Mouse (Mus musculus) c-Kit-positive CD71-positive TER-119-negative erythroid progenitor cells, embryonic 14.5 days (primary cell): ENCODE data around the gene Heatr5a.
A peak's percentile ranks its signal among the peaks of the same experiment; 100 is the strongest.

Experiments
- DNase-seq: peaks from one replicate; pipeline ENCODE4 v3.0.0-alpha.2; 2013; ENCODE audit warnings: low read depth

Heatr5a gene

DNA sequence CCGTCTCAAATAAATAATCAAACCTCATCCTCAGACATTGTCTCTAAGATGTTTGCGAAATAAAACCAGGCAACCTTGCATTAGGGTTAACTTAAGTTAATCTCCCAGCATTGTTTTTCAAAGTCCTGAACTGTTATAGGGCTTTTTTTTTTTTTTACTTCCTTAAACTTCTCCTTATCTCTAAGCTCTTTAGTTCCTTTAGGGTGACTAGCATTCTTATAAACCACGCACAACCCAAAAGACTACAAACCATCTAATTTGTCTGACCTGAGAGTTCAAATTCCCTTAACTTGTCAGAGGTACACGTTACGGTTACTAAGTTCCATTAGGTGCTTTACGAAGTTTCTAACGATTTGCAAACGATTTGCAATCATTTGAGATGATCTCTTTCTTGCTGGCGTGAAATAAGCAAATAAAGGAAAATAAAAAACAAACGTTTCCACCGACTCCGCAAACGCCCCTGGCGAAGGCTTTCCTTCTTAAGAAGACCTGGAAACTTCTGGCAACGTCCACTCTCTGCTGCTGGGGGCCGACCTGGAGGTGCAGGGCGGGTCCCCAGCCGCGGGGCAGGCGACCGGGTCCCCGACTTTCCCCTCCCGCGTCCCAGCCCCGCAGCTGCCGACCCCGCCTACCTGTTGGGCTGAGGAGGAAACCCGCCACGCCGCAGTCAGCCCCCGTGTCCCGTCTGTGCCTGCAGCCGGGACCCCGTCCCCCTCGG, 610 bp downstream of the Heatr5a start:
- peak; percentile 33 for DNase-seq

- DNase-seq, result peak; percentile 45
Observed at GRCm38 (mm10) chr12:51969876-51970275, 1.2 kb downstream of the Heatr5a start.

GRCm38 (mm10) chr12:51969092-51969491, 2.0 kb downstream of the Heatr5a start:
- no peak for DNase-seq

DNA sequence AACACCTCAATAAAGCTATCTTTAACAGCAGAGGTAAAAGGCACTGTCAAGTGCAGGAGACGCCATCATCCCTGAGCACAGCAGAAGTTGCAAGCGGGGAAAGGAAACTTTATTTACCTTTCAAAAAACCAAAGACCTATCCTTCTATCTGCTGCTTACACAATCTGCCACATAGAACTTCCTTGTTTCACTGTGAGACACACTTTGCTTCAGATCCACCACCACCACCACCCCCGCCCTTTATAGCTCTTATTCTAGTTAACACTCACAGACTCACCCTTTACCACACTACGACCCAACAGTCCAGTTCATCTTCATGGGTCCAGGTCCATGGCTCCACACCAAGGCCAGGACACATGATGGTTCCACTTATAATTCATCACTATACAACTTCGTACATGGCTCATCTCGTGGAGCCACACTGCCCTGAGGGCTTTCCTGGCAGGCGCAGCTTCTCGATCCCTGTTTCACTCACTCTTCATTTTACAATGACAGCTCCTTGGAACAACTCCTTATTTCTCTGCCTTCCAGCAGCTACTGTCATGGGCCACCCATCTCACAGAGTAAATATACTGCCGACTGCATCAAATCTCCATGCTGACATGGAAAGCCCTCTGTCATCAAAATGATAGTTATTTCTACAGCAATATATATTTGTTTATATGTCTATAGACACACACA, 3.1 kb downstream of the Heatr5a start:
- no peak for DNase-seq

GRCm38 (mm10) chr12:51957626-51958025, 13.5 kb downstream of the Heatr5a start:
- no peak for DNase-seq

DNA sequence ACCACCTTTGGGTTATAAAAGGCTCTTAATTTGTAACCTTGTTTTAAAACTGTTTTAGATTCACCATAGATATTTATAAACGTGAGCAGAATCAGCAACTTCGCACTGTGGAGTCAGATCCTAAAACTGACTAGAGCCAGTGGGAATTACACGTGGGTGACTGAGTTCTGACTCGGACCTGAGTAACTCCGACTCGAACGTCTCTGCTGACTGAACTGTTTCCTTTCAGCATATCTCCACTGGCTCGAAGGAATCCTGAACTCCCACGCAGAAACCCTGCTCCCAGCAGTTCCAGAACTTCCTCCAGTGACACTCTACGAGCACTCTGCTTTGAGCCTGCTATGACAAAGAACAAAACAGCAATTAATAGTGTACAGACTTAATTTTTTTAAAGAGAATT, 18.8 kb downstream of the Heatr5a start:
- DNase-seq, result no peak

GRCm38 (mm10) chr12:51947498-51947945, 23.6 kb downstream of the Heatr5a start:
- DNase-seq, result no peak

DNA sequence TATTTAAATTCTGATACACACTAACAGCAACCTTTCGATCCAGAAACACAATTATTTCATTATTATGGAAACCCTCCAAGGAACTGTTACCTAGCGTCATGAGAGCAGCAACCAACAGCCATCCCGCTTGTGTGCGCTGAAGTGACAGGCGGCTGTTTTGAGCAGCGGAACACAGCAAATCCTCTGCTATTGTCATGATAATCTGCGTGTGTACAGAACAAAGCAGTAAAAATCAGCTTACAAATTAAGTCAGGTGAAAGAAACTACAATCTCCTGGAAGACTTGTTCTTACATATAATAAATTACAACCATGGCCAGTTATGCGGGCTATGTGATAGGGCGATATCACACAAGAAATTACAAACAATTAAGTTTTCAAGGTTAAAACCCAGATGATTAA, 25.8 kb downstream of the Heatr5a start:
- no peak for DNase-seq

DNA sequence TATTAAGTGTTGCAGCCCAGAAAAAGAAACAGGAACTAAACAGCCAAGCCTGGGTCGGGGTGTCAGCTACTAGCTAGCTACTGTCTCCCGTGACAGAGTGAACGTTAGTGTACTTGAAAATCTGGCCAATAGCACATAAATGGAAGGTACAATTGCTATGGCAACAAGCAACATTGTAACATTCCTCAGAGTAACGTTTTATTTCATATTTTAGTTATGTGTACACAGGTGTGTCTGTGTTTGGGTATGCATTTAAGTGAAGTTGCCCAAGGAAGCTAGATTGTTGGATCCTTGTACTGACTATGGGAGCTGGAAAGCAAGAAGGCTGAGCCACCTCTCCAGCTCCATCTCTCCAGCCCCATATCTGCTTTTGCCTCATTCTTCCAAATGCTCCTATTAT, 31.3 kb downstream of the Heatr5a start:
- DNase-seq, result no peak

- DNase-seq, result no peak
Observed at GRCm38 (mm10) chr12:51937938-51938337, 33.2 kb downstream of the Heatr5a start.

DNA sequence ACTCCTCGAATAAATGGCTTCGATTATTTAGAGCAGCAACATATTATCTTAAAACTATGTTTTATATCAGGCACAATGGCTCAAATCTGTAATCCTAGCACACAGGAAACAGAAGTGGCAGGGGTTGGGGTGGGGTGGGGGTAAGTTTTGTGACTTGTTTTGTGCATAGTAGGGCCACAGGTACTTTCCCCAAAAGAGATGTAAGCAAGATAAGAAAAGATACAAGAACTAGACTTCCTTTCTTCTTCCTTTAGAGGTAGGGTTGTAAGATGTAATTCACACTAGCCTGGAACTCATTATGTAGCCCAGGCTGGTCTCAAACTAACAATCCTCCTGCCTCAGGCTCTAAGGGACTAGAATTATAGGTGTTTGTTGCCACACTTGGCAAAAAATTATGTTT, 41.5 kb downstream of the Heatr5a start:
- DNase-seq, result no peak

- no peak for DNase-seq
Observed at GRCm38 (mm10) chr12:51917191-51917590, 53.9 kb downstream of the Heatr5a start.

- DNase-seq, result no peak
Observed at GRCm38 (mm10) chr12:51914903-51915670, 56.0 kb downstream of the Heatr5a start.

- DNase-seq, result no peak
Observed at GRCm38 (mm10) chr12:51909202-51909601, 61.9 kb downstream of the Heatr5a start.

GRCm38 (mm10) chr12:51907543-51907942, 63.6 kb downstream of the Heatr5a start:
- DNase-seq, result no peak

DNA sequence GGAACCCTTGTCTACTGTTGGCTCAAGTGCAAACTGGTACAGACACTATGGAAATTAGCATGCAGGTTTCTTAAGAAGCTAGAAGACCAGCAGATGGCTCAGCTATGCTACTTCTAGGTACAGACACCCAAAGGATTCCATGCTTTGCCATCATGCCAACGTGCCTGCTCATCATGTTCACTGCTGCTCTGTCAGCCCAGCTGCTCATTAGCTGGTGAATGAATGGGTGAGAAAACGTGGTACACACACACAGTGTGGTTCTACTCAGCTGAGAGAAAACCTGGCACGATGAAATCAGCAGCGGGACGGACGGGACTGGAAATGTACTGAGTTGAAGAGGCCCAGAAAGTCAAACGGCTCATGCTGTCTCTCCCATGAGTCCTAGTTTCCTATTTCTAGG, 70.6 kb downstream of the Heatr5a start:
- DNase-seq, result no peak

DNA sequence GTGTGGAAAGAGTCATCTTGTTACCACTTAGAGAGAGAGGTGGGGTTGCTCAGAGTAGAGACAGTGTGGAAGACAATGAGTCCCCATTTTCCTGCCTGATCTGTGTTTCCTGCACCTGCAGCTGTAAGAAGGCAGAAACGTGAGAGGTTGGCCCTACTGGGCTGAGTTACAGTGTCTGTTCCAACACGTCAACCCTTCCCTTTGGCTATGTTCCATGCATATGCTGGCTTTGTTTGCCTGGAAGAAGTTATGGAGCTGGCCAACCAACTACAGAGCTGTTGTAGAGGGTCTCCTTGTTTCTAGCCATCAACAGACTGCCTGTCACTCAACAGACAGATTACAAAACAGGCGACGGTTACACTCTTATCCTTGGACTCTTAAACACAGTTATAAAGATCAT, 74.2 kb downstream of the Heatr5a start:
- DNase-seq, result no peak

- DNase-seq, result no peak
Observed at GRCm38 (mm10) chr12:51888609-51889008, 82.5 kb downstream of the Heatr5a start.

DNA sequence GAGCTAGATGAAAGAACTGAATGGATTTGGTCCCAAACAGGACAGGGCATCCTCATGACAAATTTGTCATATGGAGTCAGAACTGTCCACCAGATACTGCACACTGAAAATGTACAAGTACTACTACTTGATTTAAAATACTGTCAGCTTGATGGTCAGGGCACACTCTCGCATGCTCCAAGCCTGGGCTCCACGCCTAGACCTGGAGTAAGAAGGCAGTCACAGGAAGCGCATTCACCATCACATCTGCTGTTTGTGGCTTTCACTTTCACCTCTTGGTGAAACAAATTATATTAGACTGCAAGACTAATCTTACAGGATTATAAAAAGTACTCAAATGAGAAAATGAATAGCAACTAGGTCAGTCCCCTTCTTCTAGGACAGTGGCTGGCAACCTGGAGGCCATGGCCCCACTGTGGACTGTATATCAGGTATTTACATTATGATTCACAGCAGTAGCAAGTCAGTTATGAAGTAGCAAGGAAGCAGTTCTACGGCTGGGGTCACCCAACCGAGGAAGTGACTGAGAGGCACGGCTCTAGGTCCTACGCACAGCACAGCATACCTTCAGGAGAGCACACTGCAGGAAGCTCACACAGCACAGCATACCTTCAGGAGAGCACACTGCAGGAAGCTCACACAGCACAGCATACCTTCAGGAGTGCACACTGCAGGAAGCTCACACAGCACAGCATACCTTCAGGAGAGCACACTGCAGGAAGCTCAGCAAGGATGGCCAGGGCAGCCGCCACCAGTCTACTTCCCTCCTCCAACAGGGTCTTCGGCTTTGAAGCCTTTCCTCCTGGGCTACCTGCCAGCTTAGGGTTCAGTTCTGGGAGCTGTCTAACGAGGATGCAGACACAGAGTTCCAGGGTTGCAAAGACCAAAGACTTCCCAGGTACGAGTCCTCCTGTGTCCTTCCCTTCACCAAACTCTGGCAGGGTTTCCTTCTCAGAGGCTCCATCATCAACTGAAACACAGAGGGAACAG, 83.5 kb downstream of the Heatr5a start:
- DNase-seq, result no peak

DNA sequence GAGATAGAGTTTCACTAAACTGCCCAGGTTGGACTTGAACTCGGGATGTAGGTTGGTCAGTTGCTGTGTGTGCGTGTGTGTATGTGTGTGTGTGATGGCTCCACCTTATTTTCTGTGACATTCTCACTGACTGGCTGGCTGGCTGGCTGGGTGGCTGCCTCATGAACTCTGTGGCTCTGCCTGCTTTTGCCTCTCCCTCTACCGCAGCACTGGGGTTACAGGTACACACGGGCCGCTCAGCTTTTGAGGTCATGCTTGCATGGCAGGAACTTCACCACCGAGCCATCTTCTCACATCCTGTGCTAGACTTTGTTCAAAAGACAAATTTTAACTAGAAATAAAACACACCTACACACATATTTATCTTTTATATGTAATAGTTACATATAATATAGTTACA, 84.8 kb downstream of the Heatr5a start:
- no peak for DNase-seq

- no peak for DNase-seq
Observed at GRCm38 (mm10) chr12:51884801-51885200, 86.3 kb downstream of the Heatr5a start.
